Mouse (Mus musculus) cerebellum, adult 2 months (tissue): ENCODE results near the gene Cdca8.

ENCODE experiments used
- CTCF ChIP-seq: fragments of 200-500 bp; IDR thresholded peaks from 2 replicates; pipeline ENCODE4 v1.5.1; 2011; ENCODE audit warnings: low read depth, mild to moderate bottlenecking, control low read depth, low read length, moderate library complexity, borderline replicate concordance; ENCODE audit not compliant: insufficient read depth
- POLR2A ChIP-seq: fragments of 200-500 bp; IDR thresholded peaks from 2 replicates; pipeline ENCODE4 v1.6.1; 2011; ENCODE audit warnings: low read length, control low read depth, borderline replicate concordance; ENCODE audit not compliant: insufficient read depth

- no peak for TF ChIP-seq CTCF
- TF ChIP-seq POLR2A: no peak
These were observed 40.7 kb downstream of the Cdca8 start for GRCm38 (mm10) chr4:124898428-124898827.
